Mouse (Mus musculus) small intestine, adult 2 months (tissue): ENCODE results near the gene Tom1l2. TPM values are rescaled to one million over a fixed set of nuclear protein-coding genes. Genes with fewer than 3 reads are reported as not detected.

Source experiments
- H3K27ac ChIP-seq: fragments of 200-500 bp; 2 replicates; pipeline ENCODE4 v1.5.1; 2012; ENCODE audit warnings: low read depth, low read length, control low read depth, inconsistent platforms; ENCODE audit not compliant: insufficient read depth
- H3K27me3 ChIP-seq: fragments of 200-500 bp; 2 replicates; pipeline ENCODE4 v1.6.1; 2012; ENCODE audit warnings: mild to moderate bottlenecking, moderate library complexity, low read length, inconsistent platforms; ENCODE audit not compliant: control insufficient read depth, insufficient read depth
- H3K36me3 ChIP-seq: fragments of 200-500 bp; 2 replicates; pipeline ENCODE4 v1.6.1; 2012; ENCODE audit warnings: mild to moderate bottlenecking, low read length, control low read depth, inconsistent platforms; ENCODE audit not compliant: control insufficient read depth, insufficient read depth
- H3K4me1 ChIP-seq: fragments of 200-500 bp; 2 replicates; pipeline ENCODE4 v1.6.1; 2012; ENCODE audit warnings: low read length, inconsistent platforms, mixed read lengths; ENCODE audit not compliant: control insufficient read depth, insufficient read depth, insufficient read length
- H3K4me3 ChIP-seq: fragments of 200-500 bp; 2 replicates; pipeline ENCODE4 v1.5.1; 2012; ENCODE audit warnings: low read depth, mild to moderate bottlenecking, control low read depth, inconsistent platforms, low read length, moderate library complexity
- CTCF ChIP-seq: fragments of 200-500 bp; IDR thresholded peaks from 2 replicates; pipeline ENCODE4 v1.5.1; 2012; ENCODE audit warnings: low read depth, mild to moderate bottlenecking, control low read depth, inconsistent platforms, low read length, moderate library complexity, mixed read lengths; ENCODE audit not compliant: insufficient replicate concordance, insufficient read length; ENCODE audit errors: extremely low read depth
- POLR2A ChIP-seq: fragments of 200-500 bp; IDR thresholded peaks from 2 replicates; pipeline ENCODE4 v1.6.1; 2012; ENCODE audit warnings: low read depth, mild to moderate bottlenecking, control low read depth, inconsistent platforms, low read length, moderate library complexity
- WGBS: fragments of 180-500 bp; shearing (Covaris S2); methylation state at CpG from one replicate; pipeline ENCODE4 v1.1.7; 2018; 5-methylcytosine and 5-hydroxymethylcytosine counted together
- polyA plus RNA-seq: library from polyadenylated mRNA; depleted of rRNA; stranded (reverse); fragments of >200 nt; gene quantifications from 2 replicates; pipeline ENCODE4 v1.2.3, GENCODE M21; 2012

Tom1l2 gene
- polyA plus RNA-seq, 1 experiment: 152 TPM

DNA sequence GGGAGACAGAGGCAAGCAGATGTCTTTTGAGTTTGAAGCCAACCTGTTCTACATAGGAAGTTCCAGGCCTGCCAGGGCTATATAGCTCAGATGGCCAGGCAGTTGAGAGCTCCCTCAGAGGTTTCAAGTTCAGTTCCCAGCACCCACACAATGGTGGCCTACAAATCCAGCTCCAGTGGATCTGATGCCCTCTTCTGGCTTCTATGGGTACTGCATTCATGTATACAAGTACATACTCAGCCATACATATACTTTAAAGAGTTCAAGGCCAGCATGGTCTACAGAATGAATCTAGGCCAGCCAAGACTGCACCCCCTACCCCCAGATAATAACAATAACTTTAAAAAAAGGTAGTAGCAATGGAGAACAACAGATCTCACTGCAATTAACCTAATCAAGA is 157.6 kb downstream of the Tom1l2 start:
- peaks cover 22% of the 10 kb centered on the region for H3K36me3 ChIP-seq
- H3K4me3 ChIP-seq: no peak overlapping the region
- TF ChIP-seq POLR2A (no peak), CTCF (peak; percentile 45; the same call in 1 of the 2 replicates)
- no peak overlapping the region for H3K27ac ChIP-seq
- no peaks in the 10 kb centered on the region; the same call in 1 of the 2 replicates for H3K4me1 ChIP-seq
- no peaks in the 10 kb centered on the region for H3K27me3 ChIP-seq

DNA sequence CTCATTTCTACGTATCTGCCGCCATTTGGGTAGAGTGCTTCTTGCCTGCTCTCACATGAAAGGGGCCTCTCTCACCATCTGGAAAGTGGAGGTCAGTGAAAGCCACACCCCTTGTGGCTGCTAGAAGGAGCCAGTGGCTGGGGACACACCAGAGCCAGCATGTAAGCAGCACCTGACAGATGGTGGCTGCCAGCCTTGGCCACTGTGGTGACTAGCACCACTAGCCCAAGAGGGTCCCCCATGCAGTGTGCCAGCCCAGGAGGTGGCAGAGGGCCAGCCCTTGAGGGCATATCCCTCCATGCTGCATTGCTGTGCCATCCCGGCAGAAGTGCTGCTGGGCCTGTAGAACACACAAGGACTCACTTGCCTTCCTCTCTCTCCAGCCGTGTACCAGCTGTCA is 159.1 kb downstream of the Tom1l2 start:
- H3K27ac ChIP-seq: no peak overlapping the region
- H3K4me1 ChIP-seq: no peaks in the 10 kb centered on the region
- TF ChIP-seq POLR2A (no peak), CTCF (no peak)
- H3K36me3 ChIP-seq: peaks cover 11% of the 10 kb centered on the region
- 89% methylated on average over 4 of the region's 4 CpGs for WGBS
- H3K4me3 ChIP-seq: no peak overlapping the region
- no peaks in the 10 kb centered on the region for H3K27me3 ChIP-seq

DNA sequence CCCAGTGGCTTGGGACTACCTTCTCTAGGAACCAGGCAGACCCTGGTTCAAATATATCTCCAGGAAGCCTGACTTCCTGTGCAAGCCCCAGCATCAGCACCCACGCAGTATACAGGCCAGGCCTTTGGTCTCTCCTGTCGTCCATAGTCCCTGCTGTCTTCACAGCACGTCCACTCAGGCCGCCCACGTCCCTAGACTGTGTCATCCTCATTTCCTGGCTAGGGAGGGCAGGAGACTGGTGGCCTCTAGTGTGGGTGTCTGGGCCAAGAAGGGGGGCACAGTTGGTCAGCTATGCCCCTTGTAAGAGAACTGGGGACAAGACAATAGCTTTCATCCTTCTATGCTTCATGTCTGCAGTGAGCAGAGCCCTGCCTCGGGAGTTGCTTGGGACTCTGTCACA is 160.2 kb downstream of the Tom1l2 start:
- Histone ChIP-seq H3K27ac (no peak overlapping the region), H3K36me3 (peaks cover 9% of the 10 kb centered on the region), H3K27me3 (no peaks in the 10 kb centered on the region), H3K4me3 (no peak overlapping the region), H3K4me1 (no peaks in the 10 kb centered on the region)
- TF ChIP-seq CTCF (no peak), POLR2A (no peak)
- 76% methylated on average over 6 of the region's 6 CpGs for WGBS

DNA sequence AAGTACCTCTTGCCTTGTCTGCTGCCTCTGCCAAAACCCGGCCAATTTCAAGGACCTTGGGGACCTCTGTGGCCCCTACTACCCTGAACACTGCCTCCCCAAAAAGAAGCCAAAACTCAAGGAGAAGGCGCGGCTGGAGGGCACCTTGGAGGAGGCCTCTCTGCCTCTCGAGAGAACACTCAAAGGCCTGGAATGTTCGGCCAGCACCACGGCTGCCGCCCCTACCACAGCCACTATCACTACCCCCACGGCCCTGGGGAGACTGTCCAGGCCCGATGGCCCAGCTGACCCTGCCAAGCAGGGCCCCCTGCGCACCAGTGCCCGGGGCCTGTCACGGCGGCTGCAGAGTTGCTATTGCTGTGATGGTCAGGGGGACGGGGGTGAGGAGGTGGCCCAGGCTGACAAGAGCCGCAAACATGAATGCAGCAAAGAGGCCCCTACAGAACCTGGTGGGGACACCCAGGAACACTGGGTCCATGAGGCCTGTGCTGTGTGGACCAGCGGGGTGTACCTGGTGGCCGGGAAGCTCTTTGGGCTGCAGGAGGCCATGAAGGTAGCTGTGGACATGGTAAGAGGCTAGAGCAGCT is 162.6 kb downstream of the Tom1l2 start:
- 86% methylated on average over 17 of the region's 17 CpGs for WGBS
- Histone ChIP-seq H3K36me3 (peaks cover 20% of the 10 kb centered on the region), H3K27ac (no peak overlapping the region), H3K4me3 (no peak overlapping the region), H3K4me1 (peaks cover 6% of the 10 kb centered on the region; the same call in 1 of the 2 replicates), H3K27me3 (no peaks in the 10 kb centered on the region)
- no peak for TF ChIP-seq CTCF

DNA sequence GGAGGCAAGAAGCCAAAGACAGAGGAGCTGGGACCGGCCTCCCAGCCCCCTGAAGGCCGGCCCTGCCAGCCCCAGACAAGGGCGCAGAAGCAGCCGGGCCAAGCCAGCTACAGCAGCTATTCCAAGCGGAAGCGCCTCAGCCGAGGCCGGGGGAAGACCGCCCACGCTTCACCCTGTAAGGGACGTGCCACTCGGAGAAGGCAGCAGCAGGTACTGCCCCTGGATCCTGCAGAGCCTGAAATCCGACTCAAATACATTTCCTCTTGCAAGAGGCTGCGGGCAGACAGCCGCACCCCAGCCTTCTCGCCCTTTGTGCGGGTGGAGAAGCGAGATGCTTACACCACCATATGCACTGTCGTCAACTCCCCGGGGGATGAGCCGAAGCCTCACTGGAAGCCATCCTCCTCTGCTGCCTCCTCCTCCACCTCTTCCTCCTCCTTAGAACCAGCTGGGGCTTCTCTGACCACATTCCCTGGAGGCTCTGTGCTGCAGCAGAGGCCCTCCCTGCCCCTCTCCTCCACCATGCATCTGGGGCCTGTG is 163.1 kb downstream of the Tom1l2 start:
- 88% methylated on average over 21 of the region's 21 CpGs for WGBS
- no peak overlapping the region for H3K27ac ChIP-seq
- H3K36me3 ChIP-seq: peaks cover 22% of the 10 kb centered on the region
- H3K27me3 ChIP-seq: no peaks in the 10 kb centered on the region
- no peak for TF ChIP-seq CTCF
- TF ChIP-seq POLR2A: no peak
- H3K4me1 ChIP-seq: peaks cover 7% of the 10 kb centered on the region; the same call in 1 of the 2 replicates
- no peak overlapping the region for H3K4me3 ChIP-seq

DNA sequence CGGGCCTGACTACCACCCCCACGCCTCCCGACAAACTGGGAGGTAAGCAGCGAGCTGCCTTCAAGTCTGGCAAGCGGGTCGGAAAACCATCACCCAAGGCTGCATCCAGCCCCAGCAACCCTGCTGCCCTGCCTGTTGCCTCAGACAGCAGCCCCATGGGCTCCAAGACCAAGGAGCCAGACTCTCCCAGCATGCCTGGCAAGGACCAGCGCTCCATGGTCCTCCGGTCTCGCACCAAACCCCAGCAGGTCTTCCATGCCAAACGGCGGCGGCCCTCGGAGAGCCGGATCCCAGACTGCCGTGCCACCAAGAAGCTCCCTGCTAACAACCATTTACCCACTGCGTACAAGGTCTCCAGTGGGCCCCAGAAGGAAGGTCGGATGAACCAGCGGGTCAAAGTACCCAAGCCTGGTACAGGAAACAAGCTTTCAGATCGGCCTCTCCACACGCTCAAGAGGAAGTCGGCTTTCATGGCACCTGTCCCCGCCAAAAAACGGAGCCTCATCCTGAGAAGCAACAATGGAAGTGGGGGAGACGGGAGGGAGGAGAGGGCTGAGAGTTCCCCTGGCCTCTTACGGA is 164.3 kb downstream of the Tom1l2 start:
- Histone ChIP-seq H3K4me3 (no peak overlapping the region), H3K27ac (no peak overlapping the region), H3K36me3 (peaks cover 22% of the 10 kb centered on the region), H3K27me3 (no peaks in the 10 kb centered on the region), H3K4me1 (peaks cover 7% of the 10 kb centered on the region; the same call in 1 of the 2 replicates)
- TF ChIP-seq POLR2A (no peak), CTCF (no peak)
- WGBS: 78% methylated on average over 25 of the region's 25 CpGs

DNA sequence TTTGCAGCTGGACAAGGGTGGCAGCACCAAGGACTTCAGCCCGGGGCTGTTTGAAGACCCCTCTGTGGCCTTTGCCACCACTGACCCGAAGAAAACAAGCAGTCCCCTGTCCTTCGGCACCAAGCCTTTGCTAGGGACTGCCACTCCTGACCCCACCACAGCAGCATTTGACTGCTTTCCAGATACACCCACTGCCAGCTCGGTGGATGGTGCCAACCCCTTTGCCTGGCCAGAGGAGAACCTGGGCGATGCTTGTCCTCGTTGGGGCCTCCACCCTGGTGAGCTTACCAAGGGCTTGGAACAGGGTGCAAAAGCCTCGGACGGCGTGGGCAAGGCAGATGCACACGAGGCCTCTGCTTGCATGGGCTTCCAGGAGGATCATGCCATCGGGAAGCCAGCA is 165.6 kb downstream of the Tom1l2 start:
- TF ChIP-seq POLR2A (no peak), CTCF (no peak)
- no peak overlapping the region for H3K27ac ChIP-seq
- no peak overlapping the region for H3K4me3 ChIP-seq
- 91% methylated on average over 11 of the region's 11 CpGs for WGBS
- peaks cover 22% of the 10 kb centered on the region for H3K36me3 ChIP-seq
- H3K27me3 ChIP-seq: no peaks in the 10 kb centered on the region
- H3K4me1 ChIP-seq: peaks cover 12% of the 10 kb centered on the region
